Mouse (Mus musculus): ENCODE measurements around the gene Prrc2b.

- TF ChIP-seq CTCF (IDR thresholded peaks at IDR 0.05) (no peak), POLR2A (IDR thresholded peaks at IDR 0.05; ENCODE audit: insufficient read depth, low read depth, low read length) (no peak), EP300 (IDR thresholded peaks at IDR 0.05; ENCODE audit: insufficient read depth, low read depth, low read length) (no peak)
These were observed 60.8 kb downstream of the Prrc2b start for GRCm38 (mm10) chr2:32211689-32212088.
